Mouse (Mus musculus): ENCODE results near the gene Echs1.

Gene Echs1

DNA sequence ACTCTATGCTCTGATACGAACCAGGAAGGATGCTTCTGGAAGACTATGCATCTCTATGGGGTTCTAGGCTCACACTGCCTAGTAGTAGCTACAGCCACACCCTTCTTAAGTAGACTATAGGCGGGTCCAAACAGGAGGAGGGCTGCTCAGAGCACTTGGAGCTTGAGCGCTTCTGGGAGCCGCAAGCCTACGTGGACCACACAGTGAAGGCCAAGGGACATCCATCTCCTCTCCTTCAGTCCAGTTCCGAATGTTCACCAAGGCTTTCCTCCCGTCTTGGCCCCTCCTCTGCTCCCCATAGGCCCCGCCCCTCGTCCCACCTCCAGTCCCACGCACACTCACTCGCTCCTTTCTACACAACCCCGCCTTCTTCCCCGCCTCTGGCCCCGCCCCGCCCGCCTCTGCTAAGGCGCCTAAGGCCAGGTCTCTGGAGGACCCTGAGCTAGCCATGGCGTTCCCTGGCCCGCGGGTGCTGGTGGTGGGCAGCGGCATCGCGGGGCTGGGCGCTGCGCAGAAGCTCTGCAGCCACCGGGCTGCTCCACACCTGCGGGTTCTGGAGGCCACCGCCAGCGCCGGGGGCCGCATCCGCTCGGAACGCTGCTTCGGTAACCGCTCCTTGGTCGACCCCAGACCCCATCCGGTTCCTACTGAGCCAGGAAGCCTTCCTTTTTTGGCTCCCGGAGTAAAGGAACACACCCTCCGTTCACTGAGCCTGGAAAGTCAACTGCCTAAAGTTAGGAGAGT, 9.2 kb upstream of the Echs1 start:
- Histone ChIP-seq H3K4me3 (replicated peaks; ENCODE audit: low read length) (peak overlapping the region; percentile 95), H3K27me3 (ENCODE audit: insufficient read depth, low read length) (no peaks in the 10 kb centered on the region), H3K36me3 (ENCODE audit: insufficient read depth, low read length) (peaks cover 36% of the 10 kb centered on the region), H3K4me1 (replicated peaks; ENCODE audit: low read depth, low read length) (peaks cover 48% of the 10 kb centered on the region), H3K9me3 (ENCODE audit: low read length) (no peaks in the 10 kb centered on the region)
- TF ChIP-seq POU5F1 (IDR thresholded peaks at IDR 0.05; ENCODE audit: borderline replicate concordance, low read length) = no peak

GRCm38 (mm10) chr7:140124382-140124781, 8.1 kb upstream of the Echs1 start:
- Histone ChIP-seq H3K9me3 (ENCODE audit: low read length) (no peaks in the 10 kb centered on the region), H3K36me3 (ENCODE audit: insufficient read depth, low read length) (peaks cover 25% of the 10 kb centered on the region), H3K4me3 (replicated peaks; ENCODE audit: low read length) (no peak overlapping the region), H3K4me1 (replicated peaks; ENCODE audit: low read depth, low read length) (peaks cover 48% of the 10 kb centered on the region), H3K27me3 (ENCODE audit: insufficient read depth, low read length) (no peaks in the 10 kb centered on the region)
- no peak for TF ChIP-seq NANOG (IDR thresholded peaks at IDR 0.05; ENCODE audit: borderline replicate concordance, low read length)
- TF ChIP-seq POU5F1 (IDR thresholded peaks at IDR 0.05; ENCODE audit: borderline replicate concordance, low read length) = no peak
- TF ChIP-seq CTCF (conservative IDR thresholded peaks at IDR 0.05; ENCODE audit: low read length) = no peak

DNA sequence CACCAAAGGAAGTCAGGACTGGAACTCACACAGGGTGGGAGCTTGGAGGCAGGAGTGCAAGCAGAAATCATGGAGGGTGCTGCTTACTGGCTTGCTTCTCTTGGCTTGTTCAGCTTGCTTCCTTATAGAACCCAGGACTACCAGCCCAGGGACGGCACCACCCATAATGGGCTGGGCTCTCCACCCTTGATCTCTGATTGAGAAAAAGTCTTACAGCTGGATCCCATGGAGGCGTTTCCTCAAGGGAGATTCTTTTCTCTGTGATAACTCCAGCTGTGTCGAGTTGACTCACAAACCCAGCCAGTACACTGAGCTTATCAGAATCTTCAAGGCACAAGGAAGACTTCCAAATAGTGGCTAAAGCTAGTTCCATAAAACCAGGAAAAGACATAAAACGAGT, 6.5 kb upstream of the Echs1 start:
- H3K4me3 ChIP-seq (replicated peaks; ENCODE audit: low read length) = no peak overlapping the region
- H3K9me3 ChIP-seq (ENCODE audit: low read length) = no peaks in the 10 kb centered on the region
- no peak for TF ChIP-seq POU5F1 (IDR thresholded peaks at IDR 0.05; ENCODE audit: borderline replicate concordance, low read length)
- TF ChIP-seq CTCF (conservative IDR thresholded peaks at IDR 0.05; ENCODE audit: low read length) = no peak
- no peak for TF ChIP-seq NANOG (IDR thresholded peaks at IDR 0.05; ENCODE audit: borderline replicate concordance, low read length)
- peaks cover 48% of the 10 kb centered on the region for H3K4me1 ChIP-seq (replicated peaks; ENCODE audit: low read depth, low read length)
- H3K27me3 ChIP-seq (ENCODE audit: insufficient read depth, low read length) = no peaks in the 10 kb centered on the region
- H3K36me3 ChIP-seq (ENCODE audit: insufficient read depth, low read length) = peaks cover 9% of the 10 kb centered on the region

GRCm38 (mm10) chr7:140121338-140121910, 5.1 kb upstream of the Echs1 start:
- no peak for TF ChIP-seq CTCF (conservative IDR thresholded peaks at IDR 0.05; ENCODE audit: low read length)
- no peak for TF ChIP-seq POU5F1 (IDR thresholded peaks at IDR 0.05; ENCODE audit: borderline replicate concordance, low read length)
- TF ChIP-seq NANOG (IDR thresholded peaks at IDR 0.05; ENCODE audit: borderline replicate concordance, low read length) = no peak
- Histone ChIP-seq H3K36me3 (ENCODE audit: insufficient read depth, low read length) (no peaks in the 10 kb centered on the region), H3K4me3 (replicated peaks; ENCODE audit: low read length) (no peak overlapping the region), H3K4me1 (replicated peaks; ENCODE audit: low read depth, low read length) (peaks cover 46% of the 10 kb centered on the region), H3K27me3 (ENCODE audit: insufficient read depth, low read length) (no peaks in the 10 kb centered on the region), H3K9me3 (ENCODE audit: low read length) (no peaks in the 10 kb centered on the region)

- Histone ChIP-seq H3K4me1 (replicated peaks; ENCODE audit: low read depth, low read length) (peaks cover 47% of the 10 kb centered on the region), H3K36me3 (ENCODE audit: insufficient read depth, low read length) (no peaks in the 10 kb centered on the region), H3K4me3 (replicated peaks; ENCODE audit: low read length) (no peak overlapping the region), H3K27me3 (ENCODE audit: insufficient read depth, low read length) (no peaks in the 10 kb centered on the region), H3K9me3 (ENCODE audit: low read length) (no peaks in the 10 kb centered on the region)
- TF ChIP-seq CTCF (conservative IDR thresholded peaks at IDR 0.05; ENCODE audit: low read length) = no peak
- TF ChIP-seq NANOG (IDR thresholded peaks at IDR 0.05; ENCODE audit: borderline replicate concordance, low read length) = no peak
- no peak for TF ChIP-seq POU5F1 (IDR thresholded peaks at IDR 0.05; ENCODE audit: borderline replicate concordance, low read length)
Observed at GRCm38 (mm10) chr7:140120484-140120883, 4.2 kb upstream of the Echs1 start.

DNA sequence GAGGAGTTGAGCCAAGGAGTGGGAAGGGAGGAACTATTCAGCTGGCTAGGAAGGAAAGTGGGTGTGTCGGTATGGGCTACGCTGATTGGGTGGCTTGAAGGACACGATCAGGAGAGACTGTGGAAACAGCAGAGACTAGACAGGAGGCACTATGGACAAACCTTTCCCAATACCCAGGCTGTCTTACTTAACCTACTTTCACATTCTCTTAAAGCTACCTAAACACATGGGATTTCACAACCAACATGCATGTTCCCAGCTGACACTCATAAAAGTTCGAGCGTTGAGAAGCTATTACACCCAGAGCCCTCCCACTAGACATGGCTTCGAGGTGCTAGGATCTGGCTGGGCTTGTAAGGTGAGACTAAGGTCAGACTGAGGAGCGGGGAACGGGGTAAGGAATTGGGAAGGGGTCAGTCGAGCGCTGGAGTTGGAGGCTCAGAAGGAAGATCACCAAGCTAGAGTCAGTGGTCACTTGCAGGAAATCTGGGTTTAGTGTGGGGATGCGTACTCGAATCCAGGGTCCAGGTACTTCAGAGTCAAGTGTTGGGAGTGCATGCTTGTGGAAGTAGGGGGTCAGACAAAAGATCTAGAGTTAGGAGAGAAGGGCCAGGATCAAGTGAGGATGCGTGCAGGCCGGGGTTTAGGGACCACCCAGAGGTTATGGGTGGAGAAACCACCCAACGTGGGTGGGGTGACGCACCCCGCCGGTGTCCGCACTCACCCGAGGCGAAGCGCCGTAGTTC, 520 bp downstream of the Echs1 start, which contains the start of gene Paox:
Gene Paox, plus strand, starts transcription at position 217 of the 746 bp plus-strand sequence.
- H3K9me3 ChIP-seq (ENCODE audit: low read length) = no peaks in the 10 kb centered on the region
- TF ChIP-seq NANOG (IDR thresholded peaks at IDR 0.05; ENCODE audit: borderline replicate concordance, low read length) (no peak), POU5F1 (IDR thresholded peaks at IDR 0.05; ENCODE audit: borderline replicate concordance, low read length) (no peak), CTCF (conservative IDR thresholded peaks at IDR 0.05; ENCODE audit: low read length) (no peak)

GRCm38 (mm10) chr7:140111943-140112342, 4.3 kb downstream of the Echs1 start:
- Histone ChIP-seq H3K27me3 (ENCODE audit: insufficient read depth, low read length) (no peaks in the 10 kb centered on the region), H3K4me3 (replicated peaks; ENCODE audit: low read length) (no peak overlapping the region), H3K36me3 (ENCODE audit: insufficient read depth, low read length) (peaks cover 67% of the 10 kb centered on the region), H3K9me3 (ENCODE audit: low read length) (no peaks in the 10 kb centered on the region), H3K4me1 (replicated peaks; ENCODE audit: low read depth, low read length) (peaks cover 19% of the 10 kb centered on the region)
- no peak for TF ChIP-seq POU5F1 (IDR thresholded peaks at IDR 0.05; ENCODE audit: borderline replicate concordance, low read length)
- TF ChIP-seq NANOG (IDR thresholded peaks at IDR 0.05; ENCODE audit: borderline replicate concordance, low read length) = no peak
- TF ChIP-seq CTCF (conservative IDR thresholded peaks at IDR 0.05; ENCODE audit: low read length) = no peak

More for the DNA sequence above, 520 bp downstream of the Echs1 start, which contains the start of gene Paox:
- Histone ChIP-seq H3K27me3 (ENCODE audit: insufficient read depth, low read length) (no peaks in the 10 kb centered on the region), H3K36me3 (ENCODE audit: insufficient read depth, low read length) (peaks cover 29% of the 10 kb centered on the region), H3K4me3 (replicated peaks; ENCODE audit: low read length) (peak within 1 kb of the TSS; percentile 92), H3K4me1 (replicated peaks; ENCODE audit: low read depth, low read length) (peaks cover 28% of the 10 kb centered on the region)

- Histone ChIP-seq H3K9me3 (ENCODE audit: low read length) (no peaks in the 10 kb centered on the region), H3K4me1 (replicated peaks; ENCODE audit: low read depth, low read length) (peaks cover 22% of the 10 kb centered on the region), H3K4me3 (replicated peaks; ENCODE audit: low read length) (no peak overlapping the region), H3K27me3 (ENCODE audit: insufficient read depth, low read length) (peaks cover 3% of the 10 kb centered on the region; the same call in 1 of the 2 replicates), H3K36me3 (ENCODE audit: insufficient read depth, low read length) (peaks cover 53% of the 10 kb centered on the region)
- TF ChIP-seq CTCF (conservative IDR thresholded peaks at IDR 0.05; ENCODE audit: low read length) (no peak), NANOG (IDR thresholded peaks at IDR 0.05; ENCODE audit: borderline replicate concordance, low read length) (no peak), POU5F1 (IDR thresholded peaks at IDR 0.05; ENCODE audit: borderline replicate concordance, low read length) (no peak)
Observed at GRCm38 (mm10) chr7:140104009-140104408, 12.3 kb downstream of the Echs1 start.

Measured in E14TG2a.4 (cell line).